Mouse (Mus musculus) megakaryocyte, embryonic 14.5 days (primary cell): ENCODE measurements around the gene Galnt17.

Experiments
- FLI1 ChIP-seq: IDR thresholded peaks from 2 replicates; pipeline ENCODE4 v1.6.1; 2012; ENCODE audit warnings: low read length, inconsistent platforms, mixed read lengths
- GATA1 ChIP-seq: IDR thresholded peaks from 3 replicates; pipeline ENCODE4 v1.6.1; 2012; ENCODE audit warnings: mixed read lengths, low read length, inconsistent platforms, borderline replicate concordance

DNA sequence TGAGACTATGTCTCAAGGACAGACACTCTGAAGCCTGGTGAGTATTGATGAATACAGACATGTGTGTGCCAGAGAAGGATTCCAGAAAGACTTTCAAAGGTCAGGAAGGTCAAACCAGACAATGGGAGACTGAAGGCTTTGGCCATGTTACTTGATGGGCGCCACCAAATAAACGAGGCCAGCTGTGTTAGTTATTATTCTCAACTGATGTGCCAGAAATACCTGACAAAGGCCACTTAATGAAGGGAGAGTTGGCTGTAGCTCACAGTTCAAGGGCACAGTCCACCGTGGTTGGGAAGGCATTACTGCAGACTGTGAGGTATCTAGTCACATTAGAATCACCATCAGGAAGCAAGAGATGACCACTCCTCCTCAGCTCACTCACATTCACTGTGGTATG is 96.7 kb downstream of the Galnt17 start:
- TF ChIP-seq GATA1 (no peak), FLI1 (no peak)
